Mouse (Mus musculus) testis, adult 2 months (tissue): Measurements from ENCODE around the gene Sorcs3.

ENCODE experiments used
- CTCF ChIP-seq: fragments of 200-500 bp; IDR thresholded peaks from 2 replicates; pipeline ENCODE4 v1.5.1; 2012; ENCODE audit warnings: low read depth, mild to moderate bottlenecking, inconsistent platforms, low read length, moderate library complexity; ENCODE audit not compliant: control insufficient read depth, insufficient read depth, insufficient replicate concordance
- POLR2A ChIP-seq: fragments of 200-500 bp; IDR thresholded peaks from 2 replicates; pipeline ENCODE4 v1.6.1; 2012; ENCODE audit warnings: low read depth, mild to moderate bottlenecking, inconsistent platforms, low read length, moderate library complexity; ENCODE audit not compliant: control insufficient read depth

- TF ChIP-seq CTCF (no peak), POLR2A (no peak)
Observed at GRCm38 (mm10) chr19:48755156-48755555, 549.3 kb downstream of the Sorcs3 start.
